Mouse (Mus musculus) heart, embryonic 13.5 days (tissue): ENCODE data around the gene Asxl1. TPM values are rescaled to one million over a fixed set of nuclear protein-coding genes. Genes with fewer than 3 reads are reported as not detected.

ENCODE experiments used
- ATAC-seq: fragments of 200-750 bp; cut with Nextera tagmentation; 2 replicates; pipeline ENCODE4 v1.8.0; 2017; ENCODE audit warnings: moderate TSS enrichment; ENCODE audit not compliant: insufficient number of reproducible peaks, low FRiP score, low TSS enrichment; ENCODE audit errors: extremely low read depth
- H3K27ac ChIP-seq: fragments of 300-500 bp; sonication (generic); replicated peaks from 2 replicates; pipeline ENCODE4 v1.5.1; 2015; ENCODE audit warnings: moderate library complexity, mild to moderate bottlenecking, inconsistent platforms
- H3K27me3 ChIP-seq: fragments of 300-500 bp; sonication (generic); replicated peaks from 2 replicates; pipeline ENCODE4 v1.6.1; 2015; ENCODE audit warnings: mild to moderate bottlenecking, inconsistent platforms
- H3K36me3 ChIP-seq: fragments of 300-500 bp; sonication (generic); 2 replicates; pipeline ENCODE4 v1.6.1; 2015; ENCODE audit warnings: mild to moderate bottlenecking, inconsistent platforms
- H3K4me1 ChIP-seq: fragments of 300-500 bp; sonication (generic); 2 replicates; pipeline ENCODE4 v1.6.1; 2015; ENCODE audit warnings: inconsistent platforms
- H3K4me2 ChIP-seq: fragments of 300-500 bp; sonication (generic); 2 replicates; pipeline ENCODE4 v1.6.1; 2015; ENCODE audit warnings: inconsistent platforms, mild to moderate bottlenecking, moderate library complexity
- H3K4me3 ChIP-seq: fragments of 300-500 bp; sonication (generic); 2 replicates; pipeline ENCODE4 v1.5.1; 2015; ENCODE audit warnings: moderate library complexity, mild to moderate bottlenecking, inconsistent platforms
- H3K9ac ChIP-seq: fragments of 300-500 bp; sonication (generic); 2 replicates; pipeline ENCODE4 v1.6.1; 2015; ENCODE audit warnings: inconsistent platforms, mild to moderate bottlenecking, moderate library complexity
- H3K9me3 ChIP-seq: fragments of 300-500 bp; sonication (generic); 2 replicates; pipeline ENCODE4 v1.6.1; 2016; ENCODE audit warnings: inconsistent platforms
- WGBS: fragments of 180-500 bp; shearing (Covaris S2); methylation state at CpG from one replicate; pipeline ENCODE4 v1.1.7; 2015; ENCODE audit warnings: mixed read lengths; 5-methylcytosine and 5-hydroxymethylcytosine counted together
- polyA plus RNA-seq: library from polyadenylated mRNA; unstranded; fragments of >200 nt; fragmentation: Nextera tagmentation; extraction: Ambion mirVana; gene quantifications from 2 replicates; pipeline ENCODE4 v1.2.1, GENCODE M21; 2015

Asxl1 gene
- polyA plus RNA-seq, 1 experiment from 2014 or later = 6.4 TPM

- 66% methylated on average over 8 of the region's 8 CpGs for WGBS
- H3K4me3 ChIP-seq = no peak overlapping the region
- H3K27ac ChIP-seq = peak overlapping the region; percentile 43; the same call in 1 of the 2 replicates
- ATAC-seq = no peak
- H3K4me2 ChIP-seq = no peak overlapping the region
- peaks cover 74% of the 10 kb centered on the region for H3K36me3 ChIP-seq
- no peaks in the 10 kb centered on the region for H3K27me3 ChIP-seq
- 0 out of 2 replicates have a peak, but pooled peaks cover 6% of the 10 kb centered on the region for H3K4me1 ChIP-seq
- H3K9ac ChIP-seq = no peak overlapping the region
- no peaks in the 10 kb centered on the region for H3K9me3 ChIP-seq
Observed at GRCm38 (mm10) chr2:153319036-153319643, 26.5 kb upstream of the Asxl1 start.

GRCm38 (mm10) chr2:153325706-153326376, 19.8 kb upstream of the Asxl1 start:
- no peak for ATAC-seq
- Histone ChIP-seq H3K36me3 (peaks cover 96% of the 10 kb centered on the region), H3K9ac (no peak overlapping the region), H3K4me1 (no peaks in the 10 kb centered on the region), H3K27me3 (no peaks in the 10 kb centered on the region), H3K4me3 (no peak overlapping the region), H3K4me2 (no peak overlapping the region), H3K9me3 (no peaks in the 10 kb centered on the region), H3K27ac (no peak overlapping the region)
- 74% methylated on average over 9 of the region's 9 CpGs for WGBS

- no peak overlapping the region for H3K27ac ChIP-seq
- no peak overlapping the region for H3K4me2 ChIP-seq
- no peaks in the 10 kb centered on the region for H3K27me3 ChIP-seq
- H3K4me3 ChIP-seq = no peak overlapping the region
- no peak overlapping the region for H3K9ac ChIP-seq
- ATAC-seq = no peak
- H3K9me3 ChIP-seq = no peaks in the 10 kb centered on the region
- WGBS = 90% methylated on average over 5 of the region's 5 CpGs
- H3K4me1 ChIP-seq = peaks cover 21% of the 10 kb centered on the region
- H3K36me3 ChIP-seq = peaks cover 56% of the 10 kb centered on the region
Observed at GRCm38 (mm10) chr2:153332271-153332670, 13.4 kb upstream of the Asxl1 start.

- H3K27ac ChIP-seq = no peak overlapping the region
- H3K9me3 ChIP-seq = no peaks in the 10 kb centered on the region
- WGBS = 86% methylated on average over 3 of the region's 3 CpGs
- peaks cover 28% of the 10 kb centered on the region for H3K4me1 ChIP-seq
- H3K4me3 ChIP-seq = no peak overlapping the region
- no peak for ATAC-seq
- no peak overlapping the region for H3K4me2 ChIP-seq
- H3K9ac ChIP-seq = no peak overlapping the region
- no peaks in the 10 kb centered on the region for H3K27me3 ChIP-seq
- H3K36me3 ChIP-seq = peaks cover 49% of the 10 kb centered on the region
Observed at GRCm38 (mm10) chr2:153332981-153333380, 12.6 kb upstream of the Asxl1 start.

- 61% methylated on average over 6 of the region's 6 CpGs for WGBS
- 0 out of 2 replicates have a peak overlapping the region, but pooled peaks have one; percentile 12 for H3K27ac ChIP-seq
Observed at GRCm38 (mm10) chr2:153333822-153334232, 11.8 kb upstream of the Asxl1 start.

GRCm38 (mm10) chr2:153334281-153334680, 11.3 kb upstream of the Asxl1 start:
- peaks cover 35% of the 10 kb centered on the region for H3K4me1 ChIP-seq
- H3K4me2 ChIP-seq = no peak overlapping the region
- H3K36me3 ChIP-seq = peaks cover 36% of the 10 kb centered on the region
- WGBS = 65% methylated on average over 3 of the region's 3 CpGs
- H3K27me3 ChIP-seq = no peaks in the 10 kb centered on the region
- H3K9me3 ChIP-seq = no peaks in the 10 kb centered on the region
- 0 out of 2 replicates have a peak overlapping the region, but pooled peaks have one; percentile 12 for H3K27ac ChIP-seq
- no peak for ATAC-seq
- H3K9ac ChIP-seq = no peak overlapping the region
- H3K4me3 ChIP-seq = no peak overlapping the region

More at GRCm38 (mm10) chr2:153333822-153334232, 11.8 kb upstream of the Asxl1 start:
- H3K4me3 ChIP-seq = no peak overlapping the region
- H3K27me3 ChIP-seq = no peaks in the 10 kb centered on the region
- no peaks in the 10 kb centered on the region for H3K9me3 ChIP-seq
- H3K4me2 ChIP-seq = no peak overlapping the region
- no peak overlapping the region for H3K9ac ChIP-seq
- no peak for ATAC-seq
- H3K36me3 ChIP-seq = peaks cover 40% of the 10 kb centered on the region
- peaks cover 31% of the 10 kb centered on the region for H3K4me1 ChIP-seq

GRCm38 (mm10) chr2:153336117-153336516, 9.5 kb upstream of the Asxl1 start:
- H3K4me2 ChIP-seq = no peak overlapping the region
- H3K4me1 ChIP-seq = peaks cover 41% of the 10 kb centered on the region
- H3K4me3 ChIP-seq = no peak overlapping the region
- H3K9ac ChIP-seq = no peak overlapping the region
- ATAC-seq = no peak
- peaks cover 18% of the 10 kb centered on the region for H3K36me3 ChIP-seq
- no peaks in the 10 kb centered on the region for H3K9me3 ChIP-seq
- WGBS = 27% methylated on average over 2 of the region's 2 CpGs
- H3K27me3 ChIP-seq = no peaks in the 10 kb centered on the region
- no peak overlapping the region for H3K27ac ChIP-seq

- 81% methylated on average over 9 of the region's 9 CpGs for WGBS
- ATAC-seq = no peak
- H3K9ac ChIP-seq = no peak overlapping the region
- no peaks in the 10 kb centered on the region for H3K27me3 ChIP-seq
- no peak overlapping the region for H3K27ac ChIP-seq
- H3K36me3 ChIP-seq = peaks cover 9% of the 10 kb centered on the region
- no peaks in the 10 kb centered on the region for H3K9me3 ChIP-seq
- H3K4me3 ChIP-seq = no peak overlapping the region
- H3K4me1 ChIP-seq = peaks cover 32% of the 10 kb centered on the region
- no peak overlapping the region for H3K4me2 ChIP-seq
Observed at GRCm38 (mm10) chr2:153338361-153339350, 7.0 kb upstream of the Asxl1 start.

GRCm38 (mm10) chr2:153342166-153342565, 3.5 kb upstream of the Asxl1 start:
- no peak for ATAC-seq
- peaks cover 29% of the 10 kb centered on the region for H3K4me1 ChIP-seq
- H3K4me2 ChIP-seq = no peak overlapping the region
- no peaks in the 10 kb centered on the region for H3K9me3 ChIP-seq
- H3K27ac ChIP-seq = no peak overlapping the region
- H3K27me3 ChIP-seq = no peaks in the 10 kb centered on the region
- no peak overlapping the region for H3K9ac ChIP-seq
- whole genome bisulfite sequencing = 92% methylated on average over 6 of the region's 6 CpGs
- no peak overlapping the region for H3K4me3 ChIP-seq
- peaks cover 9% of the 10 kb centered on the region for H3K36me3 ChIP-seq

- H3K4me1 ChIP-seq = peaks cover 28% of the 10 kb centered on the region
- H3K36me3 ChIP-seq = peaks cover 9% of the 10 kb centered on the region
- 67% methylated on average over 3 of the region's 3 CpGs for WGBS
- H3K27me3 ChIP-seq = no peaks in the 10 kb centered on the region
- H3K27ac ChIP-seq = no peak overlapping the region
- no peak overlapping the region for H3K9ac ChIP-seq
- no peaks in the 10 kb centered on the region for H3K9me3 ChIP-seq
- no peak overlapping the region for H3K4me2 ChIP-seq
- ATAC-seq = no peak
- no peak overlapping the region for H3K4me3 ChIP-seq
Observed at GRCm38 (mm10) chr2:153342602-153343001, 3.0 kb upstream of the Asxl1 start.

- no peak overlapping the region for H3K9ac ChIP-seq
- no peak overlapping the region for H3K4me2 ChIP-seq
- no peak for ATAC-seq
- H3K4me1 ChIP-seq = peaks cover 30% of the 10 kb centered on the region
- H3K36me3 ChIP-seq = peaks cover 9% of the 10 kb centered on the region
- H3K27me3 ChIP-seq = no peaks in the 10 kb centered on the region
- H3K9me3 ChIP-seq = no peaks in the 10 kb centered on the region
- no peak overlapping the region for H3K4me3 ChIP-seq
- 0 out of 2 replicates have a peak overlapping the region, but pooled peaks have one; percentile 24 for H3K27ac ChIP-seq
Observed at GRCm38 (mm10) chr2:153343191-153343590, 2.4 kb upstream of the Asxl1 start.
